Mouse (Mus musculus): ENCODE measurements around the gene Pfn1.

DNA sequence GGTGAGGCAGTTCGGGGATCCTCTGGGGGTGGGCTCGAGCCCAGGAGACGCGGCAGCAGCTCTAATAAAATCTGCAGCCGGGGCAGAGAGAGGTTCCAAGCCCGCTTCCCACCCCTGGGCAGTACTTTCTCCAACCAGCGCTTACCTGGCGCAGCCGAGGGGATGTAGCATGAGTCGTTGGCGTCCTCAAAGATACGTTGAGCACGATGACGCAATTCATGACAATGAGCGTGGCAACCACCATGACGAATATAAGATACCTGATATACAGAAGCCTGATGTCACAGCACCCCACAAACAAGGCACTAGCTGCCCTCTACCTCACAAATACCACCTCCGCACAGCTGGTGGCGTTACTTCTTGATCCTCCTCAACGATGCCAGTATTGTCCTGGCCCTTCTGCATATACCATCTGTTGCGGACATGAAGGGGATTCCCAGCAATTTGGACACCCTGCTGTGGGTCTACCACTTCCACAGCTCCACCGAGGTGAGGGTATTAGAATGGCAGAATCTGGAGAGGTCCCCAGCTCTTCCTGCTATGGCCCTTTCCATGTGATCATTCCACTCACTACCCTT lies 38.8 kb downstream of the Pfn1 start, which contains the start of gene 4930544D05Rik:
- TF ChIP-seq EP300 (IDR thresholded peaks at IDR 0.05; ENCODE audit: low read depth) (no peak), CTCF (IDR thresholded peaks at IDR 0.05; ENCODE audit: low read depth) (no peak)

Data from heart, postnatal 0 days (tissue).